Mouse (Mus musculus): ENCODE measurements around the gene Iqschfp.

Gene Iqschfp

GRCm38 (mm10) chr3:67892026-67892705 lies at the start of gene Iqschfp, which contains the start of gene Iqcj:
Iqschfp (plus strand) TSS chr3:67892232.
Iqcj (plus strand) TSS chr3:67892220.
- no peak for DNase-seq

- no peak for DNase-seq
Observed at GRCm38 (mm10) chr3:67852397-67852796, 39.6 kb upstream of the Iqschfp start.

- DNase-seq = no peak
Observed at GRCm38 (mm10) chr3:67861524-67861923, 30.5 kb upstream of the Iqschfp start.

- DNase-seq = no peak
Observed at GRCm38 (mm10) chr3:67867420-67868065, 24.5 kb upstream of the Iqschfp start.

DNA sequence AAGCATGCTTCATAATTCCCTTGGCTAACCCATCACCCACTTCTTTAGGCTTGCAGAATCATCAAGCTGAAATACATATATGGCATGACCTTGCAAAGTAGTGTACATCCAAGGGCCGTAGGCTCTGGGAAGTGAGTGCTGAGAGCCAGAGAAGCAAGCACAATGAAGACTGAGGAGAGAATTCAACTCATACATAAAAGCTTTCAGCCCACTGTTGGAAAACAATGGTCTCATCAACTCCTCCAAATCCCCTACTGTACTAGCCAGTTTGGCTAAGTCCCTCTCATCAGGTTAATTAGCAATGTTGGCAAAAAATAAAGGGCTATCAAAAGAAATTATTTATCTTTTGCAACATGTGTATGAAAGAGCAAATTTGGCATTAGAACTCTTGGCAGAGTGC lies 22.6 kb upstream of the Iqschfp start:
- DNase-seq = no peak

DNA sequence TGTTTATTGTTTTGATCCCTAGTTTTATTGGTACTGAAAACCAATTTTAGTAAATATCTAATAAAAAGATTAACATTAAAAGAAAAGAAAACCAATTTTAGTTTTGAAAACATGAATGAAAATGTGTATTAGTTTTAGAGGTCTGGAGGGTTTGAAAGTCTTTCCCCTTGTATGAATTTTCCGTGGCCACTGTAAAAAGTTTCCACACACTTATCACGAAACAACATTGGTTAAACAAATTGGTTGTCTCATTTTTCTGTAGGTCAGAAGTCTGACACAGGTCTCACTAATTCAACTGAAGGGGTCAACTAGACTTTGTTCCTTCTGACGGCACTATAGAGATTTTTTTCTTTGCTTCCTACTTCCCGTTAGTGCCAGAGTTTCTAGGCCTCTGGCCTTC lies 14.8 kb upstream of the Iqschfp start:
- DNase-seq = no peak

- no peak for DNase-seq
Observed at GRCm38 (mm10) chr3:67884335-67884734, 7.7 kb upstream of the Iqschfp start.

GRCm38 (mm10) chr3:67886176-67886575 lies 5.9 kb upstream of the Iqschfp start:
- no peak for DNase-seq

GRCm38 (mm10) chr3:67887251-67887650 lies 4.8 kb upstream of the Iqschfp start:
- no peak for DNase-seq

DNA sequence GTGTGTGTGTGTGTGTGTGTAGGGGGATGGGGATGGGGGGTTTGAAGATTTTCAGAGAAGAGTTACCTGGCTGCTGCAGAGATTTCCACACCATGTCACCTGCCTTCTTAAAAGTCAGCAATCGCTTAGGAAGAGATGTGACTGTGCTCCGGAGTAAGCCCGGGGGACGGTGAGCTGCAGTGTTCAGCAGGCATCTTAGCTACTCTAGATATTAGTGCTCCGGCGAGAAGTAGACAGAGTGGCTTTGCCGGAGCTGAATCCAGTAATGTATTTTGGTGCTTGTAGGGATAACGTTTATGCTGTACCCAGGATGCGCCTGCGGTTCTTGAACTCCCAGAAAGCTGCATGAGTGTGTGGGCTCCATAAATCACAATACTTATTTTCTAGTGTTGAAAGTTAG lies 736 bp downstream of the Iqschfp start:
- DNase-seq = no peak

- no peak for DNase-seq
Observed at GRCm38 (mm10) chr3:67902517-67902916, 10.5 kb downstream of the Iqschfp start.

DNA sequence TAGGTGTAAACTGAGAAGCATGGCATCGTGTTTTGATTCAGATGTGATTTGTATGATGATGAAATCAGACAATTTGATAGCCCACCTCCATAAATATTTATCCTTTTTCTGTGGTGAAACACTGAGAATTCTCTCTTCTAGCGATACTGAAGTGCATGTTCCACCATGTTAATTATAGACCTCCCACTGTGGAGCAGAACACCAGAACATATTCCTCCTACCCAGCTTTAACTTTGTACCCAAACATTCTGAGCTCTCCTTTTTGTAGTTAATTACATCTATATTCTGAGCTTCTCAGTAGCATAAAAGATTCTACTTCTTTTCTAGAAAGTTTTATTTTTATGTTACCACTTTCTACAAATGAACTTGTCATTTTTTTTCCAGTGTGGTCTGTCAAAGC lies 16.6 kb downstream of the Iqschfp start:
- DNase-seq = no peak

- no peak for DNase-seq
Observed at GRCm38 (mm10) chr3:67918098-67918497, 26.1 kb downstream of the Iqschfp start.

GRCm38 (mm10) chr3:67918634-67919259 lies 26.7 kb downstream of the Iqschfp start:
- DNase-seq = no peak

GRCm38 (mm10) chr3:67923095-67923494 lies 31.1 kb downstream of the Iqschfp start:
- DNase-seq = no peak

DNA sequence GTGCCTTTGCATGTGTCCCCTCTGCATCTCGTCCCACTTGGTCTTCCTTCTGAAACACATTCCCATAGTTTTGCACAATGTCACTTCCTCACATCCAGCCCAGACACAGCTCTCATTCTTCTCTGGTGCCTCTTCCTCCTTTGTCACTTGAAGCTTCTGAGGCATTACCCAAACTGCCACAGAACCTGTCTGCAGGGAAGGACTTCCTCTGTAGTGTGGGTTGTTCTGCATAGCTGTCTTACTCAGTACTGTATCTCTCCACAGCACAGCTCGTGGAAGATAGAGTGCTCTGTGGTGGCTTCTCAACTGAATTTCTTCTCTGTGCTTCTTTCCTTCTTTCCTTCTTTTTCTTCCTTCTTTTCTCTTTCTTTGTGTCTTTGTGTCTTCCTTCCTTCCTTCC lies 33.4 kb downstream of the Iqschfp start:
- no peak for DNase-seq

GRCm38 (mm10) chr3:67930424-67931133 lies 38.5 kb downstream of the Iqschfp start:
- no peak for DNase-seq

DNA sequence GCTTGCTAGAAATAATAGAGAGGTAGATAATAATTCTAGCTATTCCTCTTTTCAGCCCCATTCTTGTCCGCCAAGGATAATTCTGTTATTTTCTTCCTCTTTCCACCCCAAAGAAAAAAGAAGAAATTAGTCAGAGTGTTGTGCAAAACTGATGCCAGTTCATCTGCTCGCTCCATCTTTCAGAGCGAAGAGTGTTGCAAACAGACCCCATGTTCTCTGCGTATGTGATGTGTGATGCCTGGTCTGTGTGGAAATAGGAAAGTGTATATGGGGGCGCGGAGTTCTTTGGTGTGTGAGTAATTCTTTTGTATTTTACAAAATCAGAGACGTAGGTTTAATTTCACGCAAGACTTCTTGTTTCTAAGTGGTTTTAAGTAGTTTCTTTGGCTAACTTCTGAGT lies 39.1 kb downstream of the Iqschfp start:
- no peak for DNase-seq

GRCm38 (mm10) chr3:67931914-67932313 lies 39.9 kb downstream of the Iqschfp start:
- no peak for DNase-seq

- no peak for DNase-seq
Observed at GRCm38 (mm10) chr3:67935829-67936228, 43.8 kb downstream of the Iqschfp start.

- DNase-seq = no peak
Observed at GRCm38 (mm10) chr3:67947000-67947399, 55.0 kb downstream of the Iqschfp start.

DNA sequence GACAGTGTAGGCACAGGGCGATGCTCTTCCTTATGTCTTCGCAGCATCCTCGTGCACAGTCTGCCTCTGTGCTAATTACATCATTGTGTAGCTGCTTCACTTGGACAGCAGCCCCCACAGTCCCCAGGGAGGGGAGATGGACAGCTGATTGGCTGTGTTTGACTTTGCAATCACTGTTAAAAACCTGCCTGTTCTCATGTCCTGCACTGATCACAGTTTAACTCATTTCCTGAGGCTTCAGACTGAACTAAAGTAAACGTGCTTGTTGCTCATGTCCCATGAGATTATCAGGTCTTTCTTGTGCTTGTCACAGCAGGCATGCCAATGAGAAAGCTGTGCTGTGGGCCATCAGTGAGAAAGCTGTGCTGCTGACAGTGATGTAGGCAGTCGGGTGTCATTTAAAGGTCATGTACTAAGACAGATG lies 60.5 kb downstream of the Iqschfp start:
- DNase-seq = no peak

DNA sequence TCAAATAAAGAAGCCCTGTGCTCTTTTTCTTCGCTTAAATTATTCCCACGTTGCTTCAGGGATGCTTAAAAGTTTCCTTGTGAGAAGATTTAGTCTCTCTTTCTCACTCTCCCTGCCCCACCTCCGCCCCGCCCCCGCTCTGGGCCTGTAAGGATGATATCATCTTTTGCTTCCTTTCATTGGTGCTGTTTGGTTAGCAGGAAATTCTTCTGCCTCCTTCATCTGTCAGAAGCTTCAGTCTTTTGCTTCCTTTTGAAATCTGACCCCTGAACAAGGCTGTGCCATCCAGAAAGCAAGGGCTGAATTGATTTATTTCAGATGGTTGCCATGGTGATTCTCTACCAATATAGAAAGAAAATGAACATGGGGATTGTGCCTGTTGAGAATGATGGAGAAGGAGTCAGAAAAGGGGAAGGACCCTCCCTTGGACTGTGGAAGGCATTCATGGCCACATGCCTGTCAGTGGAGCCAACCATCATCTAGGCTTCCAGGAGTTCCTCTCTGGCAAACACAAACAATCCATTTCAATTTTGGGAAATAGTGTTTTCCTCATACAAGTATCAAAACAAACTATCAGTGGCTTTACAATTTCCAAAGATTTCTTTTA lies 62.5 kb downstream of the Iqschfp start:
- DNase-seq = no peak

All from cerebellum, adult 9-10 months (tissue).